Comparison of ENCODE assay signal across 18 mouse cellular contexts in genomic region chr1:152030546-152030945, GRCm38 (mm10). TPM values are rescaled to one million over a fixed set of nuclear protein-coding genes. Genes with fewer than 3 reads are reported as not detected.
DNase-seq lines count a peak whose midpoint lies in the region; ATAC-seq and TF ChIP-seq lines count a peak whose summit lies in the region.
"Had no signal": no experiment of that assay in that cellular context is flagged by ENCODE, and none has a peak within 500 bp of the region (broad histone marks: within the 10 kb centered on the region; RNA-seq: fewer than 3 reads in every experiment).

No protein-coding gene starts in this region.

- H3K4me3 ChIP-seq in neural tube, embryonic 11.5 days (ENCODE audit: low read depth, low read length): no peak overlapping the region
- no peak overlapping the region for H3K4me3 ChIP-seq in embryonic facial prominence, embryonic 10.5 days
- no peak overlapping the region for H3K4me3 ChIP-seq in hindbrain, embryonic 14.5 days (replicated peaks; ENCODE audit: low read length)
- no peak overlapping the region for H3K4me3 ChIP-seq in neural tube, embryonic 12.5 days
- no peak overlapping the region for H3K4me3 ChIP-seq in left cerebral cortex, adult 2 months
- H3K4me3 ChIP-seq: heart, embryonic 12.5 days; hindbrain, embryonic 15.5 days; limb, embryonic 13.5 days; liver, embryonic 15.5 days had no signal

- H3K4me2 ChIP-seq in neural tube, embryonic 11.5 days (ENCODE audit: low read depth): no peak overlapping the region
- H3K4me2 ChIP-seq in hindbrain, embryonic 14.5 days (replicated peaks): no peak overlapping the region
- no peak overlapping the region for H3K4me2 ChIP-seq in neural tube, embryonic 12.5 days (replicated peaks)
- H3K4me2 ChIP-seq: heart, embryonic 12.5 days; hindbrain, embryonic 15.5 days; limb, embryonic 13.5 days; liver, embryonic 15.5 days had no signal

- no peak overlapping the region for H3K9ac ChIP-seq in neural tube, embryonic 11.5 days (ENCODE audit: low read length)
- H3K9ac ChIP-seq in hindbrain, embryonic 14.5 days: no peak overlapping the region
- H3K9ac ChIP-seq in neural tube, embryonic 12.5 days: no peak overlapping the region
- H3K9ac ChIP-seq: heart, embryonic 12.5 days; hindbrain, embryonic 15.5 days; limb, embryonic 13.5 days; liver, embryonic 15.5 days had no signal

- no peaks in the 10 kb centered on the region for H3K36me3 ChIP-seq in neural tube, embryonic 11.5 days (ENCODE audit: control insufficient read depth, insufficient read depth, low read length)
- no peaks in the 10 kb centered on the region for H3K36me3 ChIP-seq in embryonic facial prominence, embryonic 10.5 days (replicated peaks)
- no peaks in the 10 kb centered on the region for H3K36me3 ChIP-seq in hindbrain, embryonic 14.5 days (replicated peaks; ENCODE audit: control insufficient read depth, insufficient read depth)
- H3K36me3 ChIP-seq in neural tube, embryonic 12.5 days: peaks cover 3% of the 10 kb centered on the region; the same call in 1 of the 2 replicates
- H3K36me3 ChIP-seq: heart, embryonic 12.5 days; hindbrain, embryonic 15.5 days; limb, embryonic 13.5 days; liver, embryonic 15.5 days had no signal

- no peaks in the 10 kb centered on the region for H3K9me3 ChIP-seq in neural tube, embryonic 11.5 days (ENCODE audit: control insufficient read depth, low read length)
- H3K9me3 ChIP-seq in embryonic facial prominence, embryonic 10.5 days: 0 out of 2 replicates have a peak, but pooled peaks cover 3% of the 10 kb centered on the region
- H3K9me3 ChIP-seq in hindbrain, embryonic 14.5 days (ENCODE audit: control insufficient read depth, low read length): no peaks in the 10 kb centered on the region
- no peaks in the 10 kb centered on the region for H3K9me3 ChIP-seq in neural tube, embryonic 12.5 days
- H3K9me3 ChIP-seq: hindbrain, embryonic 15.5 days; liver, embryonic 15.5 days had no signal

- no peaks in the 10 kb centered on the region for H3K27me3 ChIP-seq in neural tube, embryonic 11.5 days (ENCODE audit: control insufficient read depth, insufficient read depth, low read length)
- H3K27me3 ChIP-seq in embryonic facial prominence, embryonic 10.5 days (replicated peaks; ENCODE audit: low read depth, poor library complexity, severe bottlenecking): no peaks in the 10 kb centered on the region
- no peaks in the 10 kb centered on the region for H3K27me3 ChIP-seq in hindbrain, embryonic 14.5 days (ENCODE audit: control insufficient read depth, insufficient read depth, low read length)
- no peaks in the 10 kb centered on the region for H3K27me3 ChIP-seq in neural tube, embryonic 12.5 days (replicated peaks)
- H3K27me3 ChIP-seq: heart, embryonic 12.5 days; hindbrain, embryonic 15.5 days; limb, embryonic 13.5 days; liver, embryonic 15.5 days had no signal

- H3K4me1 ChIP-seq in neural tube, embryonic 11.5 days (ENCODE audit: control insufficient read depth, insufficient read depth, low read length): peaks cover 4% of the 10 kb centered on the region; the same call in 1 of the 2 replicates
- H3K4me1 ChIP-seq in embryonic facial prominence, embryonic 10.5 days: peaks cover 14% of the 10 kb centered on the region
- H3K4me1 ChIP-seq in hindbrain, embryonic 14.5 days (replicated peaks; ENCODE audit: control insufficient read depth, insufficient read depth, low read length): peaks cover 4% of the 10 kb centered on the region; the same call in 1 of the 2 replicates
- H3K4me1 ChIP-seq in neural tube, embryonic 12.5 days: peaks cover 5% of the 10 kb centered on the region; the same call in 1 of the 2 replicates
- H3K4me1 ChIP-seq: liver, embryonic 15.5 days had no signal

- no peak for ATAC-seq in neural tube, embryonic 11.5 days (ENCODE audit: insufficient read depth, low FRiP score, low TSS enrichment)
- peak; percentile 57; the same call in 1 of the 2 replicates for ATAC-seq in hindbrain, embryonic 14.5 days (ENCODE audit: low FRiP score)
- 0 out of 2 replicates have a peak, but pooled peaks have one; percentile 65 for ATAC-seq in neural tube, embryonic 12.5 days (ENCODE audit: low FRiP score, low read depth)
- ATAC-seq: CD4-positive, CD25-positive, alpha-beta regulatory T cell, adult 4 months had no signal

- peak; percentile 32 for DNase-seq in neural tube, embryonic 11.5 days (ENCODE audit: low spot score)
- DNase-seq in neural tube, embryonic 10.5 days (ENCODE audit: extremely low spot score, low spot score): no peak
- peak; percentile 19 for DNase-seq in embryonic facial prominence, embryonic 10.5 days (ENCODE audit: low spot score)
- DNase-seq in hindbrain, embryonic 14.5 days (ENCODE audit: low spot score): no peak
- DNase-seq in heart, adult 11 months: no peak
- DNase-seq in left cerebral cortex, adult 2 months (ENCODE audit: extremely low spot score in 1 of 2, low spot score in 2 of 2): no peak
- DNase-seq: cerebellum, adult 2 months; kidney, adult 2 months; kidney, postnatal 4 days; lung, postnatal 14 days; thymus, postnatal 14 days had no signal

- WGBS in neural tube, embryonic 11.5 days: 46% methylated on average over 6 of the region's 6 CpGs
- 69% methylated on average over 6 of the region's 6 CpGs for WGBS in embryonic facial prominence, embryonic 10.5 days
- 20% methylated on average over 6 of the region's 6 CpGs for WGBS in hindbrain, embryonic 14.5 days
- WGBS in neural tube, embryonic 12.5 days: 33% methylated on average over 6 of the region's 6 CpGs

- no peak for TF ChIP-seq CTCF in left cerebral cortex, adult 2 months (IDR thresholded peaks at IDR 0.05)

- intact Hi-C loops in left cerebral cortex, adult 2 months (cut with DNase I): no loop called here

- H3K27ac ChIP-seq in neural tube, embryonic 11.5 days (ENCODE audit: low read depth, low read length): no peak overlapping the region
- H3K27ac ChIP-seq in embryonic facial prominence, embryonic 10.5 days (replicated peaks): no peak overlapping the region
- H3K27ac ChIP-seq in hindbrain, embryonic 14.5 days: peak overlapping the region; percentile 49; the same call in 1 of the 2 replicates
- H3K27ac ChIP-seq in neural tube, embryonic 12.5 days: no peak overlapping the region
- H3K27ac ChIP-seq in left cerebral cortex, adult 2 months: no peak overlapping the region
- H3K27ac ChIP-seq: hindbrain, embryonic 15.5 days; limb, embryonic 13.5 days; liver, embryonic 15.5 days; stomach, postnatal 0 days had no signal

RNA-seq across cellular contexts. Expression of gene 1700025G04Rik, which starts 59.4 kb away (rescaled TPM):
- 37.4 and 40.7 TPM in 2 replicates for polyA plus RNA-seq in neural tube, embryonic 11.5 days (2014; fragmentation: Nextera tagmentation; extraction: Ambion mirVana)
- 14.7 and 15.0 TPM in 2 replicates for polyA plus RNA-seq in embryonic facial prominence, embryonic 10.5 days (2016; fragmentation: Nextera tagmentation; extraction: Ambion mirVana)
- polyA plus RNA-seq in hindbrain, embryonic 14.5 days (2014; fragmentation: Nextera tagmentation; extraction: Ambion mirVana): 28.8 and 32.6 TPM in 2 replicates
- 49.9 and 50.0 TPM in 2 replicates for polyA plus RNA-seq in neural tube, embryonic 12.5 days (2016; fragmentation: Nextera tagmentation; extraction: Ambion mirVana)
- 10 to 100 TPM; 68.1 to 75.8 TPM for total RNA-seq in left cerebral cortex, adult 2 months (2021)

Comparison
In these comparisons a context has a peak if more than half of its experiments do, and no peak if none do; other contexts are left out.
1. DNase-seq: peak in neural tube, embryonic 11.5 days (single experiment) and embryonic facial prominence, embryonic 10.5 days (single experiment); none in neural tube, embryonic 10.5 days (single experiment), hindbrain, embryonic 14.5 days (single experiment), heart, adult 11 months (single experiment) and left cerebral cortex, adult 2 months (0 of 2).